Mouse (Mus musculus): Measurements from ENCODE around the gene Magi2. TPM values are rescaled to one million over a fixed set of nuclear protein-coding genes. Genes with fewer than 3 reads are reported as not detected.

Gene Magi2
- polyA plus RNA-seq, 1 experiment = 0.60 TPM

DNA sequence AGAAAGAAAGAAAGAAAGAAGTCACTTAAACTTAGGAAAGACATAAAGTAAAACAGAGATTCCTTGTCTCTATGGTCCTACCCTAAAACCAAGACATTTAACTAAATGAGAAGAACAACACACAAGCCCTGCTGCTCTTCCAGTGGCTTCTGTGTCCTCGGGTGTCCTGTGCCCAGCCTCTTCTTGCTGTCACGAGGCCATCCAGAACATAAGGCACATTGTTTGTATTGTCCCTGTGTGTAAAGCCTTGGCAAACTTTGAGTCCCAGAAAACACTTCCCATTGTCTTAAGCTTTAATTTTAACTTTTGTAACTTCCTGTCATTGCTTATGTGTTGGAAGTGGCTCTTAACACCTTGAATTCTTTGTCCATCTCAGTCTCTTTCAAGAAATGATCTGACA lies 1348.0 kb downstream of the Magi2 start:
- 29% methylated on average over 2 of the region's 2 CpGs for WGBS
- H3K27ac ChIP-seq (ENCODE audit: insufficient read depth, low read depth, low read length) = no peak overlapping the region
- no peaks in the 10 kb centered on the region for H3K27me3 ChIP-seq (ENCODE audit: control insufficient read depth, insufficient read depth, low read length)
- TF ChIP-seq POLR2A (IDR thresholded peaks at IDR 0.05; ENCODE audit: low read depth, low read length) (no peak), CTCF (IDR thresholded peaks at IDR 0.05; ENCODE audit: extremely low read depth, insufficient read length, insufficient replicate concordance, low read depth, low read length) (no peak)
- H3K36me3 ChIP-seq (ENCODE audit: control insufficient read depth, insufficient read depth, low read length) = no peaks in the 10 kb centered on the region
- H3K4me3 ChIP-seq (ENCODE audit: low read depth, low read length) = no peak overlapping the region
- H3K4me1 ChIP-seq (ENCODE audit: control insufficient read depth, insufficient read depth, insufficient read length, low read length) = no peaks in the 10 kb centered on the region

DNA sequence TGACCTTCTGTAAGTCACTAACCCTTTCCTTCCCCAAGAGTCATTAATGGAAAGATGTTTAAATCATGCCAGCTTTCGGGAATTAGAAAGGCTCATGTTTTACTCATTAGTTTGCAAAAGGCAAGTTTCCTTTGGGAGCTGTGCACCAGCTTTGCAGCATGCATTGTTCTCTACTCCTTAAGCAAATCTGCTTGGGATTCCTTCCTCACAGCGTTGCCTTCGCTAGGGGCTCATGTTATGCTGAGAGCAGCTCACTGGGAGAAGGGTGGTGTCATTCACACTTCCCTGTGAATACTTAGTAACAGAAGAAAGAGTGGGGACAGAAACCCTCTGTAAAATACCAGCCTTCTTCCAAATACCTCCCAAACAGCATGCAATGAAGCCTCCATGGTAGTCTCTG lies 1349.0 kb downstream of the Magi2 start:
- Histone ChIP-seq H3K27me3 (ENCODE audit: control insufficient read depth, insufficient read depth, low read length) (no peaks in the 10 kb centered on the region), H3K4me3 (ENCODE audit: low read depth, low read length) (no peak overlapping the region), H3K4me1 (ENCODE audit: control insufficient read depth, insufficient read depth, insufficient read length, low read length) (no peaks in the 10 kb centered on the region), H3K27ac (ENCODE audit: insufficient read depth, low read depth, low read length) (no peak overlapping the region), H3K36me3 (ENCODE audit: control insufficient read depth, insufficient read depth, low read length) (no peaks in the 10 kb centered on the region)
- 41% methylated on average over 3 of the region's 3 CpGs for WGBS
- TF ChIP-seq CTCF (IDR thresholded peaks at IDR 0.05; ENCODE audit: extremely low read depth, insufficient read length, insufficient replicate concordance, low read depth, low read length) (no peak), POLR2A (IDR thresholded peaks at IDR 0.05; ENCODE audit: low read depth, low read length) (no peak)

DNA sequence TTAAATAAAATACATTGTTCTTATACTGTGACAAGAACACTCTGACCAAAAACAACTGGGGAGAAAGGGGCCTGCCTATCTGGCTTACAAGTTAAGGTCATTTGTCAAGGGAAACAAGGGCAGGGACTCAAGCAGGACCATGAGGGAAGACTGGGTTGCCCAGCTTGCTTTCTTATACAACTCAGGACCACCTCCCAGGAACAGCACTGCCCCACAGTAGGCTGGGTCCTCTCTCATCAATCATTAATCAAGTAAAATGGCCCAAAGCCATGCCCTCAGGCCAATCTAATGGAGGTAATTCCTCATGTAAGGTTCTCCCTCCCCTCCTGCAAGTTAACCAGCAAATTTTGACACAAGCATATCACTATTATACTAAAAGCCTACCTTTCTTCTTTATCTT lies 1349.4 kb downstream of the Magi2 start:
- Histone ChIP-seq H3K27ac (ENCODE audit: insufficient read depth, low read depth, low read length) (no peak overlapping the region), H3K4me3 (ENCODE audit: low read depth, low read length) (no peak overlapping the region), H3K27me3 (ENCODE audit: control insufficient read depth, insufficient read depth, low read length) (no peaks in the 10 kb centered on the region), H3K36me3 (ENCODE audit: control insufficient read depth, insufficient read depth, low read length) (no peaks in the 10 kb centered on the region), H3K4me1 (ENCODE audit: control insufficient read depth, insufficient read depth, insufficient read length, low read length) (no peaks in the 10 kb centered on the region)
- no peak for TF ChIP-seq POLR2A (IDR thresholded peaks at IDR 0.05; ENCODE audit: low read depth, low read length)
- no peak for TF ChIP-seq CTCF (IDR thresholded peaks at IDR 0.05; ENCODE audit: extremely low read depth, insufficient read length, insufficient replicate concordance, low read depth, low read length)

DNA sequence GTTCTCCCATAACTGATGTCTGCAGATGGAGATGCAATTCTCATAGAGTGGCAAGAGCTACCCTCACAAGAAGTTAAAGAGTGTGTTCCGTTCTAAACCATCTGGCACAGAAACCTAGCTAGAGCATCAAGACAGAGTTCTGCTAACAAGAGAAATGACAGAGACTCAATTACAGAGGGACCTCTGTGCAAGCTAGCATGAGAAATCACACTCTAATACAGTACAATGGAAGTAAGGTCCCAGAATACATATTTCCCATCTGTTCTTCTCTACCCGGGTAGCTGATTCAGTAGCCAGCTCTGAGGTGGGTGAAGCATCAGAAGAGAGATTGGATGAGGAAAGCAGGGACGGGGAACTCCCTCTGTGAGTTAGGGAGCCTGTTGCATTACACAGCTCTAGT lies 1351.8 kb downstream of the Magi2 start:
- no peaks in the 10 kb centered on the region for H3K4me1 ChIP-seq (ENCODE audit: control insufficient read depth, insufficient read depth, insufficient read length, low read length)
- WGBS = 81% methylated on average over 3 of the region's 3 CpGs
- H3K4me3 ChIP-seq (ENCODE audit: low read depth, low read length) = no peak overlapping the region
- H3K27me3 ChIP-seq (ENCODE audit: control insufficient read depth, insufficient read depth, low read length) = no peaks in the 10 kb centered on the region
- no peak overlapping the region for H3K27ac ChIP-seq (ENCODE audit: insufficient read depth, low read depth, low read length)
- TF ChIP-seq POLR2A (IDR thresholded peaks at IDR 0.05; ENCODE audit: low read depth, low read length) (no peak), CTCF (IDR thresholded peaks at IDR 0.05; ENCODE audit: extremely low read depth, insufficient read length, insufficient replicate concordance, low read depth, low read length) (no peak)
- no peaks in the 10 kb centered on the region for H3K36me3 ChIP-seq (ENCODE audit: control insufficient read depth, insufficient read depth, low read length)

DNA sequence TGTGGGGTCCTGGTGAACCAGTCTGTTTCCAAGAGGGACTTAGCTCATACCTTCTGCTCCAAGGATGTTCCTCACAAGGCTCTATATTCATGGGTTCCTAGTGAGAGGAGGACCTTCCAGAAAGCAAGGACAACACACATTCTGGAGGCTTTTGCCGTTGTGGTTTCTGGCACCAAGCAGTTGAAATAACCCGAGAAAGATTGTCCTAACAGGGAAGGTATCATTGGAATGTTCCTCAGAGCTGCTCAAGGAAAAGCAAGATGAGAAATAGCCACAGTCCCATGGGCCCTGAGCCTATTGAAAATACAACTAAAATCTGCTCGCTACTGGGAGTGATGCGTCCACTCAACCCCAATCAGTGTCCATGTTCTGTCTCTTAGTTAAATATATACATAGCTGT lies 1353.8 kb downstream of the Magi2 start:
- no peaks in the 10 kb centered on the region for H3K27me3 ChIP-seq (ENCODE audit: control insufficient read depth, insufficient read depth, low read length)
- H3K36me3 ChIP-seq (ENCODE audit: control insufficient read depth, insufficient read depth, low read length) = no peaks in the 10 kb centered on the region
- WGBS = 75% methylated on average over 4 of the region's 4 CpGs
- no peak for TF ChIP-seq CTCF (IDR thresholded peaks at IDR 0.05; ENCODE audit: extremely low read depth, insufficient read length, insufficient replicate concordance, low read depth, low read length)
- no peak for TF ChIP-seq POLR2A (IDR thresholded peaks at IDR 0.05; ENCODE audit: low read depth, low read length)
- H3K4me1 ChIP-seq (ENCODE audit: control insufficient read depth, insufficient read depth, insufficient read length, low read length) = no peaks in the 10 kb centered on the region
- no peak overlapping the region for H3K27ac ChIP-seq (ENCODE audit: insufficient read depth, low read depth, low read length)
- no peak overlapping the region for H3K4me3 ChIP-seq (ENCODE audit: low read depth, low read length)

DNA sequence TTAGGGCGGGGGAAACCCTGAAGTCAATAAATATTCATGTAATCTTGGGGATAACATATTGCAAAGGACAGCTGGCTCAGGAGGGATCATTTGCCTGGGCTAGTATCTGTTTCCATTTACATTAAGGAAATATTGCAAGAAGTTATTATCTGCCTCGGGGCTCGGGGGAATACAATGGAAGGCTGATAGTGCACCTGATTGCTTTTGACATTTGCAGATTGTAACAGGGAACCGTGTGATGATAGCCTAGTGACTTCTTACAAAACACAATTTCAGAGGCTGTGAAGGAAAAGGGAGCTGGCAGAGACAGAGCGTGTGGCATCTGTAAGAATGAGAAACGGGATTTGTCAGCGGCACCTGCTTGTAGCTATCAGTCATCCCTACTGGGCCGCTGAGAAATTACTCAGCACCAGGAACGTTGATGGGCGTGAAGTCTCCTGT lies 1356.2 kb downstream of the Magi2 start:
- 49% methylated on average over 10 of the region's 10 CpGs for whole genome bisulfite sequencing
- H3K27me3 ChIP-seq (ENCODE audit: control insufficient read depth, insufficient read depth, low read length) = no peaks in the 10 kb centered on the region
- no peak for TF ChIP-seq CTCF (IDR thresholded peaks at IDR 0.05; ENCODE audit: extremely low read depth, insufficient read length, insufficient replicate concordance, low read depth, low read length)
- no peak for TF ChIP-seq POLR2A (IDR thresholded peaks at IDR 0.05; ENCODE audit: low read depth, low read length)
- no peak overlapping the region for H3K27ac ChIP-seq (ENCODE audit: insufficient read depth, low read depth, low read length)
- no peaks in the 10 kb centered on the region for H3K36me3 ChIP-seq (ENCODE audit: control insufficient read depth, insufficient read depth, low read length)
- no peak overlapping the region for H3K4me3 ChIP-seq (ENCODE audit: low read depth, low read length)
- H3K4me1 ChIP-seq (ENCODE audit: control insufficient read depth, insufficient read depth, insufficient read length, low read length) = no peaks in the 10 kb centered on the region

DNA sequence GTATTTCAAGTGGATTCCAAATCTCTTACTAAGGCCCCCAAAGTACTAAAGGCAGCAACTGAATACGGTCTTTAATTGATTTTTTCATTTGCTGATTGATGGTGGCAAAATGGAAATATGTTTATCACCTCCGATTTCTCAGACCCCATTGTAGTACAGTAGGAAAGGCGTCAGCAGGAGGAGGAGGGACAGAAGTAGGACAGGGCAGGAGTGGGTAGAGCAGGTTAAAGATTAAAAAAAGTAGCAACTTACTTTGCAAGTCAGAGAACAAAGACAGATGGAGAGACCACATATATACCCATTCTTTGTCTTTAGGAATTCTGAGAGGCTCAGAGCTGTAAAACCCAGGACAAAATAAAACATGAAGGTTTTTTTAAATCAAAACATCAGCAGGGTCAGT lies 1356.8 kb downstream of the Magi2 start:
- Histone ChIP-seq H3K27ac (ENCODE audit: insufficient read depth, low read depth, low read length) (no peak overlapping the region), H3K36me3 (ENCODE audit: control insufficient read depth, insufficient read depth, low read length) (no peaks in the 10 kb centered on the region), H3K4me3 (ENCODE audit: low read depth, low read length) (no peak overlapping the region), H3K27me3 (ENCODE audit: control insufficient read depth, insufficient read depth, low read length) (no peaks in the 10 kb centered on the region), H3K4me1 (ENCODE audit: control insufficient read depth, insufficient read depth, insufficient read length, low read length) (no peaks in the 10 kb centered on the region)
- TF ChIP-seq POLR2A (IDR thresholded peaks at IDR 0.05; ENCODE audit: low read depth, low read length) (no peak), CTCF (IDR thresholded peaks at IDR 0.05; ENCODE audit: extremely low read depth, insufficient read length, insufficient replicate concordance, low read depth, low read length) (no peak)
- WGBS = 56% methylated on average over 3 of the region's 3 CpGs

DNA sequence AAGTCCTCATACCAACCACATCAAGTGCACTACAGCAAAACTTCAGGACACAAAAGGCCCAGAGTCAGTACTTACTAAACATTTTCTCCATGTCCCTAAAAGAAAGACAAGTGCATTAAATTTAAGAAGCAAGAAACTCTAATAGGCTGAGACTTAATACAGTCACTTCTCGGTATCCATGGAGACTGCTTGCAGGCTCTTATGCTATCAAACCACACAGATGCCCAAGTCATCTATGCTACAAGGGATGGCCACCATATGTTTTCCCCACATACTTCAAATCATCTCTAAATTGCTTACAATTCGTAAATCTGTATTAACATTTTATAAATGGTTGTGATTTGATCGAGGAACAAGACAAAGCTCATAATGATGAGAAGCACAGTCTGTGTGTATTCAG lies 1357.9 kb downstream of the Magi2 start:
- Histone ChIP-seq H3K4me3 (ENCODE audit: low read depth, low read length) (no peak overlapping the region), H3K36me3 (ENCODE audit: control insufficient read depth, insufficient read depth, low read length) (no peaks in the 10 kb centered on the region), H3K27me3 (ENCODE audit: control insufficient read depth, insufficient read depth, low read length) (no peaks in the 10 kb centered on the region), H3K4me1 (ENCODE audit: control insufficient read depth, insufficient read depth, insufficient read length, low read length) (no peaks in the 10 kb centered on the region), H3K27ac (ENCODE audit: insufficient read depth, low read depth, low read length) (no peak overlapping the region)
- 84% methylated on average over 3 of the region's 3 CpGs for WGBS
- no peak for TF ChIP-seq POLR2A (IDR thresholded peaks at IDR 0.05; ENCODE audit: low read depth, low read length)
- TF ChIP-seq CTCF (IDR thresholded peaks at IDR 0.05; ENCODE audit: extremely low read depth, insufficient read length, insufficient replicate concordance, low read depth, low read length) = no peak
